ENCODE assay signal across 8 mouse cellular contexts in the genomic region with DNA sequence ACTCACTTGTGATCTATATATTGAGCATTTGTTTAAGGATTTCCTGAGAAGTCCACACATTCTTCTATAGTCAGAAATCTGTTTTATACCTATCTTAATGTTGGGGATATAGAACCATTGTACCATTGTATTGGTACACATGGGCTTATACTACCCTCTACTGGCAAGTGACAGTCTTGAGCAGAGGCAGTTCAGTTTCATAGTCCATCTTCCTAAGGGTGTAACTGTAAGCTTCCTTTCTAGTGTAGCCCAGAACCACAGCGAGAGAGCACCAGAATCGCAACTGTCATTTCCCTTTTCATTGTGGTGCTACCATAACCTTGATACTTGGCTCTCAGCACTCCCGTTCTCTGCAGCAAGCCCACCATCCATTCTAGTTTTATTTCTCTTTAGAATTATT. TPM values are rescaled to one million over a fixed set of nuclear protein-coding genes. Genes with fewer than 3 reads are reported as not detected.
A peak's percentile ranks its signal among the peaks of the same experiment; 100 is the strongest.
DNase-seq lines count a peak whose midpoint lies in the region; ATAC-seq and TF ChIP-seq lines count a peak whose summit lies in the region.

No protein-coding gene starts in this region.

- TF ChIP-seq CTCF in lung, adult 2 months (IDR thresholded peaks at IDR 0.05; ENCODE audit: insufficient read depth, low read length) = peak; percentile 20; the same call in 1 of the 2 replicates

- peak; percentile 97 for ATAC-seq in common myeloid progenitor, adult 5-6 weeks (replicated peaks; ENCODE audit: low read depth, poor library complexity, severe bottlenecking)
- ATAC-seq in hindbrain, embryonic 16.5 days = peak; percentile 91

- no peak overlapping the region for H3K27ac ChIP-seq in hindbrain, embryonic 16.5 days (ENCODE audit: low read depth, low read length)

- no peaks in the 10 kb centered on the region for H3K27me3 ChIP-seq in hindbrain, embryonic 16.5 days (replicated peaks; ENCODE audit: control insufficient read depth, insufficient read depth, low read length)

- 0 out of 2 replicates have a peak, but pooled peaks cover 2% of the 10 kb centered on the region for H3K36me3 ChIP-seq in hindbrain, embryonic 16.5 days (ENCODE audit: control insufficient read depth, insufficient read depth, low read length)

- no peak overlapping the region for H3K4me2 ChIP-seq in hindbrain, embryonic 16.5 days (ENCODE audit: low read length)

- H3K9ac ChIP-seq in hindbrain, embryonic 16.5 days (ENCODE audit: low read depth, low read length) = no peak overlapping the region

- TF ChIP-seq POLR2A in lung, adult 2 months (IDR thresholded peaks at IDR 0.05; ENCODE audit: borderline replicate concordance, extremely low read depth, low read depth, low read length) = no peak

- H3K4me1 ChIP-seq in hindbrain, embryonic 16.5 days (ENCODE audit: control insufficient read depth, insufficient read depth, low read depth, low read length) = no peaks in the 10 kb centered on the region
- no peaks in the 10 kb centered on the region for H3K4me1 ChIP-seq in lung, adult 2 months (ENCODE audit: control insufficient read depth, insufficient read depth, low read length)

- 78% methylated on average over 3 of the region's 3 CpGs for WGBS in hindbrain, embryonic 16.5 days
- 39% methylated on average over 3 of the region's 3 CpGs for WGBS in lung, adult 2 months

- H3K9me3 ChIP-seq in hindbrain, embryonic 16.5 days (ENCODE audit: control insufficient read depth, low read length) = no peaks in the 10 kb centered on the region

- peak; percentile 31 for DNase-seq in adrenal gland, adult 2 months
- DNase-seq in adrenal gland, postnatal 25 days = no peak
- DNase-seq in right cerebral cortex, postnatal 10 days (ENCODE audit: low spot score in 2 of 2) = peak; percentile 32 to 53
- no peak for DNase-seq in right cerebral cortex, postnatal 14 days
- DNase-seq in lung, adult 2 months = no peak
- DNase-seq in skeletal muscle tissue, adult 2 months (ENCODE audit: low read depth, low spot score) = peak; percentile 25

- H3K4me3 ChIP-seq in hindbrain, embryonic 16.5 days (ENCODE audit: low read length) = no peak overlapping the region
- no peak overlapping the region for H3K4me3 ChIP-seq in lung, adult 2 months (replicated peaks; ENCODE audit: extremely low read depth, low read depth, low read length)

RNA-seq across cellular contexts. Expression of gene Slc25a18, which starts 36.8 kb away (rescaled TPM):
- under 1 TPM; 0.14 to 0.21 TPM for total RNA-seq in adrenal gland, adult 2 months (2021)
- 0.62 and 1.3 TPM in 2 replicates for polyA plus RNA-seq in adrenal gland, adult 2 months (2012; rRNA removed)
- 0.33 TPM in 1 of 2 replicates, not detected in the other for total RNA-seq in adrenal gland, postnatal 25 days (2021)
- total RNA-seq in common myeloid progenitor, adult 5-6 weeks (2017) = not detected in 2 replicates
- polyA plus RNA-seq in hindbrain, embryonic 16.5 days (2015; fragmentation: Nextera tagmentation; extraction: Ambion mirVana) = 28.4 and 35.8 TPM in 2 replicates
- 0.74 and 1.6 TPM in 2 replicates for polyA plus RNA-seq in lung, adult 2 months (2012; rRNA removed)

Comparison
In these comparisons a context has a peak if more than half of its experiments do, and no peak if none do; other contexts are left out.
1. DNase-seq: peak in adrenal gland, adult 2 months (single experiment), right cerebral cortex, postnatal 10 days (2 of 2) and skeletal muscle tissue, adult 2 months (single experiment); none in adrenal gland, postnatal 25 days (single experiment), right cerebral cortex, postnatal 14 days (single experiment) and lung, adult 2 months (single experiment).